Mouse (Mus musculus): ENCODE measurements around the gene Mtrf1. TPM values are rescaled to one million over a fixed set of nuclear protein-coding genes. Genes with fewer than 3 reads are reported as not detected.
A peak's percentile ranks its signal among the peaks of the same experiment; 100 is the strongest.

Mtrf1 gene
- total and polyA plus RNA-seq, 3 experiments: 8.2 to 21.1 (median 12.4) TPM

GRCm38 (mm10) chr14:79420083-79420685 lies 22.6 kb downstream of the Mtrf1 start:
- Histone ChIP-seq H3K4me2 (ENCODE audit: insufficient read depth, low read depth, poor library complexity, severe bottlenecking) (no peak overlapping the region), H3K79me2 (replicated peaks; ENCODE audit: control insufficient read depth, extremely low read depth, insufficient read depth, poor library complexity, severe bottlenecking) (no peaks in the 10 kb centered on the region), H3K36me3 (replicated peaks in 1 of 2; ENCODE audit: control insufficient read depth in 1 of 2, insufficient read depth in 1 of 2, low read length in 1 of 2) (peaks cover 7 to 73% of the 10 kb centered on the region in 2 experiments), H3K9ac (ENCODE audit: insufficient read depth, low read depth) (no peak overlapping the region), H3K4me1 (ENCODE audit: control insufficient read depth in 1 of 2, insufficient read depth in 2 of 2) (peaks cover 0 to 15% of the 10 kb centered on the region in 2 experiments; a peak in 3 of 4 replicates), H3K27me3 (replicated peaks) (no peaks in the 10 kb centered on the region), H3K27ac (ENCODE audit: insufficient read depth, low read depth) (no peak overlapping the region), H3K9me3 (replicated peaks; ENCODE audit: low read length) (no peaks in the 10 kb centered on the region), H3K4me3 (replicated peaks in 1 of 3; ENCODE audit: low read depth in 2 of 3, low read length in 2 of 3, poor library complexity in 1 of 3) (no peak overlapping the region)
- dilution Hi-C loops (cut with MboI; ENCODE audit: extremely low pct_ligation_motif_present, extremely low pct_unique_long_range_greater_than_20kb, low sequenced_read_pairs): no loop called here
- DNase-seq (ENCODE audit: extremely low read depth): no peak
- TF ChIP-seq CHD1 (IDR thresholded peaks at IDR 0.05; ENCODE audit: low read depth, low read length) (no peak), CTCF (conservative IDR thresholded peaks at IDR 0.05 in 1 of 2, IDR thresholded peaks at IDR 0.05 in 1 of 2; ENCODE audit: low read depth in 2 of 2, low read length in 2 of 2) (no peak), JUND (conservative IDR thresholded peaks at IDR 0.05; ENCODE audit: low read depth, low read length) (no peak), MEF2A (IDR thresholded peaks at IDR 0.05; ENCODE audit: borderline replicate concordance, low read depth, low read length) (no peak), ELF1 (IDR thresholded peaks at IDR 0.05; ENCODE audit: low read depth, low read length) (no peak), EP300 (IDR thresholded peaks at IDR 0.05; ENCODE audit: low read length) (no peak), NRF1 (IDR thresholded peaks at IDR 0.05; ENCODE audit: low read depth, low read length) (no peak), KAT2A (IDR thresholded peaks at IDR 0.05; ENCODE audit: insufficient replicate concordance, low read length) (no peak), POLR2AphosphoS2 (IDR thresholded peaks at IDR 0.05; ENCODE audit: low read depth, low read length) (no peak), IRF4 (IDR thresholded peaks at IDR 0.05; ENCODE audit: low read depth, low read length) (no peak), E2F4 (IDR thresholded peaks at IDR 0.05; ENCODE audit: insufficient replicate concordance, low read depth, low read length) (no peak), NELFE (IDR thresholded peaks at IDR 0.05; ENCODE audit: low read depth, low read length) (no peak), HCFC1 (IDR thresholded peaks at IDR 0.05; ENCODE audit: low read depth, low read length) (no peak), POLR2A (IDR thresholded peaks at IDR 0.05; ENCODE audit: low read depth, low read length) (no peak)
- in situ Hi-C loops (cut with MboI; ENCODE audit: low pct_ligation_motif_present, low pct_unique_long_range_greater_than_20kb, low sequenced_read_pairs): no loop called here

GRCm38 (mm10) chr14:79425979-79426729 lies 28.6 kb downstream of the Mtrf1 start, which contains the start of gene Kbtbd7:
Gene Kbtbd7, plus strand, starts transcription at chr14:79426511.
- dilution Hi-C loops (cut with MboI; ENCODE audit: extremely low pct_ligation_motif_present, extremely low pct_unique_long_range_greater_than_20kb, low sequenced_read_pairs): no loop called here
- H3K36me3 ChIP-seq (replicated peaks in 1 of 2; ENCODE audit: control insufficient read depth in 1 of 2, insufficient read depth in 1 of 2, low read length in 1 of 2): peaks cover 3 to 31% of the 10 kb centered on the region in 2 experiments
- in situ Hi-C loops (cut with MboI; ENCODE audit: low pct_ligation_motif_present, low pct_unique_long_range_greater_than_20kb, low sequenced_read_pairs): no loop called here
- no peak within 1 kb of the TSS; the same call in 1 of the 2 replicates for H3K9ac ChIP-seq (ENCODE audit: insufficient read depth, low read depth)
- no peaks in the 10 kb centered on the region for H3K27me3 ChIP-seq (replicated peaks)
- H3K79me2 ChIP-seq (replicated peaks; ENCODE audit: control insufficient read depth, extremely low read depth, insufficient read depth, poor library complexity, severe bottlenecking): no peaks in the 10 kb centered on the region
- no peaks in the 10 kb centered on the region for H3K9me3 ChIP-seq (replicated peaks; ENCODE audit: low read length)
- DNase-seq (ENCODE audit: extremely low read depth): peak; percentile 98
- H3K4me2 ChIP-seq (ENCODE audit: insufficient read depth, low read depth, poor library complexity, severe bottlenecking): 0 out of 2 replicates have a peak within 1 kb of the TSS, but pooled peaks have one; percentile 27
- peaks cover 4 to 28% of the 10 kb centered on the region in 2 experiments; a peak in 3 of 4 replicates for H3K4me1 ChIP-seq (ENCODE audit: control insufficient read depth in 1 of 2, insufficient read depth in 2 of 2)
- H3K4me3 ChIP-seq (replicated peaks in 1 of 3; ENCODE audit: low read depth in 2 of 3, low read length in 2 of 3, poor library complexity in 1 of 3): peak within 1 kb of the TSS in 2 of 3 experiments; percentile 13 to 47
- peak within 1 kb of the TSS; percentile 43; the same call in 1 of the 2 replicates for H3K27ac ChIP-seq (ENCODE audit: insufficient read depth, low read depth)
- TF ChIP-seq ZNF384 (IDR thresholded peaks at IDR 0.05; ENCODE audit: low read depth, low read length) (peak; percentile 96), CHD2 (IDR thresholded peaks at IDR 0.05; ENCODE audit: low read length) (peak; percentile 84), E2F4 (IDR thresholded peaks at IDR 0.05; ENCODE audit: insufficient replicate concordance, low read depth, low read length) (no peak), JUND (conservative IDR thresholded peaks at IDR 0.05; ENCODE audit: low read depth, low read length) (peak; percentile 94), USF1 (IDR thresholded peaks at IDR 0.05; ENCODE audit: low read depth, low read length) (no peak), MAZ (IDR thresholded peaks at IDR 0.05; ENCODE audit: low read depth, low read length) (peak; percentile 34; the same call in 1 of the 2 replicates), IRF4 (IDR thresholded peaks at IDR 0.05; ENCODE audit: low read depth, low read length) (peak; percentile 78), UBTF (IDR thresholded peaks at IDR 0.05; ENCODE audit: low read depth, low read length) (peak; percentile 96), EP300 (IDR thresholded peaks at IDR 0.05; ENCODE audit: low read length) (peak; percentile 70), NRF1 (IDR thresholded peaks at IDR 0.05; ENCODE audit: low read depth, low read length) (peak; percentile 55), RAD21 (IDR thresholded peaks at IDR 0.05; ENCODE audit: low read depth, low read length) (no peak), USF2 (conservative IDR thresholded peaks at IDR 0.05; ENCODE audit: low read depth, low read length) (no peak), PAX5 (IDR thresholded peaks at IDR 0.05; ENCODE audit: low read length) (no peak), ZC3H11A (IDR thresholded peaks at IDR 0.05; ENCODE audit: low read depth, low read length) (no peak), CHD1 (IDR thresholded peaks at IDR 0.05; ENCODE audit: low read depth, low read length) (no peak), SMC3 (IDR thresholded peaks at IDR 0.05; ENCODE audit: low read depth, low read length) (no peak), MXI1 (IDR thresholded peaks at IDR 0.05; ENCODE audit: low read depth, low read length) (peak; percentile 54; the same call in 1 of the 2 replicates), POLR2AphosphoS2 (IDR thresholded peaks at IDR 0.05; ENCODE audit: low read depth, low read length) (no peak), MEF2A (IDR thresholded peaks at IDR 0.05; ENCODE audit: borderline replicate concordance, low read depth, low read length) (peak; percentile 89), CTCF (conservative IDR thresholded peaks at IDR 0.05 in 1 of 2, IDR thresholded peaks at IDR 0.05 in 1 of 2; ENCODE audit: low read depth in 2 of 2, low read length in 2 of 2) (no peak), BHLHE40 (IDR thresholded peaks at IDR 0.05; ENCODE audit: low read depth, low read length) (peak; percentile 99), GABPA (IDR thresholded peaks at IDR 0.05; ENCODE audit: insufficient replicate concordance, low read depth, low read length) (peak; percentile 85; the same call in 1 of the 2 replicates), SIN3A (IDR thresholded peaks at IDR 0.05; ENCODE audit: low read length) (peak; percentile 90)

Measured in CH12.LX (cell line).